In the genomic region with DNA sequence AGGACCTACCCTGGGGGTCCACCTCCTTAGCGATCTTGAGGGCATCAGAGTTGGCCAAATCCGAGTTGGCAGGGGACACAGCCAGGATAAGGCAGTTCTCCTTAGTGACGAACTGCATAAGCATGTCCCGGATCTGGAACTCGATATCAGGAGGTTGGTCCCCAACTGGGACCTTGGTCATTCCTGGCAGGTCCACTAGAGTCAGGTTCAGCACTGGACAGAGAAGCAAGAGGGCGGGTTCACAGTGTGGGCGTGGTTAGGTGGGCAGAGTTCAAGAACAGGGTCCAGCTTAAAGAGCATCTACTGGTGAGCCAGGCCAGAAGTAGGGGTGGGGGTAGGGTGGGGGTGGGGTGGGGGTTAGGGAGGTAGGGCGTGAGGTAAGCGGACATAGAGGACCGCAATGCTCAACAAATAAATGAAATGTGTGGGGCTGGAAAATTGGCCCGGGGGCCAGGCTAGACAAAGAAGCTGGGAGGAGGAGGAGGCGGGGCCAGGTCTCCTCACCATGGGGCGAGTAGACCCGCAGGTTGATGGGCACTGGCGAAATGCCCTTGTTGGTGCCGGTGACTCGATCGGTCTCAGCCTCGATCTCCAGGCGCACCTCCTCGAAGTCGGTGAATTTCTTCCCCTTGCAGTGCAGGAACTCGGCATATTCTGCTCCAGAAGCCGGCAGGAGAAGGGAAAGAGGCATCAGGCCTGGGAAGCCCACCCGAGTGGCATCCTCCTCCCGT, we compare ENCODE assay signal across 22 mouse cellular contexts. TPM values are rescaled to one million over a fixed set of nuclear protein-coding genes. Genes with fewer than 3 reads are reported as not detected.
DNase-seq lines count a peak whose midpoint lies in the region; ATAC-seq and TF ChIP-seq lines count a peak whose summit lies in the region.
"Had no signal": no experiment of that assay in that cellular context is flagged by ENCODE, and none has a peak within 500 bp of the region (broad histone marks: within the 10 kb centered on the region; RNA-seq: fewer than 3 reads in every experiment).

No protein-coding gene starts in this region.

- no peaks in the 10 kb centered on the region for H3K79me2 ChIP-seq in myocyte (ENCODE audit: control insufficient read depth, insufficient read depth)

- peaks cover 19% of the 10 kb centered on the region; the same call in 1 of the 2 replicates for H3K27me3 ChIP-seq in limb, embryonic 10.5 days (ENCODE audit: low read depth, poor library complexity, severe bottlenecking)
- no peaks in the 10 kb centered on the region for H3K27me3 ChIP-seq in myocyte (ENCODE audit: control insufficient read depth, insufficient read depth, insufficient read length)
- no peaks in the 10 kb centered on the region for H3K27me3 ChIP-seq in midbrain, embryonic 16.5 days (ENCODE audit: control insufficient read depth, insufficient read depth, low read depth, low read length)
- H3K27me3 ChIP-seq: embryonic facial prominence, embryonic 12.5 days; intestine, embryonic 15.5 days; limb, embryonic 15.5 days; neural tube, embryonic 12.5 days had no signal

- intact Hi-C loops in gastrocnemius, adult 2 months (cut with DNase I) = no loop called here
- intact Hi-C loops in gastrocnemius, postnatal 36 days (cut with DNase I) = no loop called here

- no peak for ATAC-seq in midbrain, embryonic 16.5 days
- ATAC-seq: hindbrain, embryonic 16.5 days; intestine, embryonic 15.5 days; midbrain, embryonic 13.5 days had no signal

- no peak overlapping the region for H3K27ac ChIP-seq in gastrocnemius, adult 2 months
- H3K27ac ChIP-seq in layer of hippocampus, adult 2 months = peak overlapping the region; percentile 94
- 0 out of 2 replicates have a peak overlapping the region, but pooled peaks have one; percentile 34 for H3K27ac ChIP-seq in limb, embryonic 10.5 days
- H3K27ac ChIP-seq in midbrain, embryonic 16.5 days (ENCODE audit: low read length) = no peak overlapping the region
- H3K27ac ChIP-seq: embryonic facial prominence, embryonic 12.5 days; heart, embryonic 10.5 days; intestine, embryonic 15.5 days; limb, embryonic 15.5 days; midbrain, embryonic 13.5 days; neural tube, embryonic 12.5 days had no signal

- H3K4me1 ChIP-seq in limb, embryonic 10.5 days = peaks cover 15% of the 10 kb centered on the region
- peaks cover 8% of the 10 kb centered on the region for H3K4me1 ChIP-seq in midbrain, embryonic 16.5 days (ENCODE audit: control insufficient read depth, insufficient read depth, low read length)
- H3K4me1 ChIP-seq: embryonic facial prominence, embryonic 12.5 days had no signal

- 37% methylated on average over 26 of the region's 26 CpGs for WGBS in limb, embryonic 10.5 days
- WGBS in midbrain, embryonic 16.5 days = 44% methylated on average over 26 of the region's 26 CpGs

- TF ChIP-seq CTCF in gastrocnemius, adult 2 months (IDR thresholded peaks at IDR 0.05) = no peak
- TF ChIP-seq CTCF in layer of hippocampus, adult 2 months (conservative IDR thresholded peaks at IDR 0.05) = no peak

- H3K9ac ChIP-seq in midbrain, embryonic 16.5 days (ENCODE audit: low read depth, low read length) = no peak overlapping the region
- H3K9ac ChIP-seq: embryonic facial prominence, embryonic 12.5 days; intestine, embryonic 15.5 days; limb, embryonic 15.5 days; midbrain, embryonic 13.5 days; neural tube, embryonic 12.5 days had no signal

- no peak overlapping the region for H3K4me2 ChIP-seq in myocyte (ENCODE audit: low read depth)
- H3K4me2 ChIP-seq in midbrain, embryonic 16.5 days (ENCODE audit: low read length) = no peak overlapping the region
- H3K4me2 ChIP-seq: embryonic facial prominence, embryonic 12.5 days; intestine, embryonic 15.5 days; limb, embryonic 15.5 days; midbrain, embryonic 13.5 days; neural tube, embryonic 12.5 days had no signal

- peaks cover 78% of the 10 kb centered on the region for H3K36me3 ChIP-seq in limb, embryonic 10.5 days
- no peaks in the 10 kb centered on the region for H3K36me3 ChIP-seq in myocyte (ENCODE audit: control insufficient read depth, insufficient read depth)
- peaks cover 22% of the 10 kb centered on the region for H3K36me3 ChIP-seq in midbrain, embryonic 16.5 days (ENCODE audit: control insufficient read depth, insufficient read depth, low read length)

- H3ac ChIP-seq in myocyte (ENCODE audit: control insufficient read depth, insufficient read length) = no peak overlapping the region

- no peaks in the 10 kb centered on the region for H3K9me3 ChIP-seq in limb, embryonic 10.5 days (replicated peaks)
- H3K9me3 ChIP-seq in midbrain, embryonic 16.5 days (replicated peaks; ENCODE audit: control insufficient read depth, low read length, poor library complexity, severe bottlenecking) = no peaks in the 10 kb centered on the region
- H3K9me3 ChIP-seq: embryonic facial prominence, embryonic 12.5 days; heart, embryonic 10.5 days; intestine, embryonic 15.5 days; limb, embryonic 15.5 days; midbrain, embryonic 13.5 days; neural tube, embryonic 12.5 days had no signal

- peak; percentile 29 for DNase-seq in gastrocnemius, adult 2 months
- no peak for DNase-seq in gastrocnemius, postnatal 36 days
- DNase-seq in layer of hippocampus, adult 2 months (ENCODE audit: low spot score in 2 of 2) = no peak
- no peak for DNase-seq in layer of hippocampus, adult 8-10 months (ENCODE audit: low spot score in 2 of 2)
- no peak for DNase-seq in limb, embryonic 10.5 days (ENCODE audit: low spot score)
- DNase-seq: adrenal gland, adult 2 months; cerebellum, adult 8-10 months; kidney, postnatal 10 days; lung, adult 18-20 months had no signal

- no peak overlapping the region for H3K4me3 ChIP-seq in gastrocnemius, adult 2 months
- no peak overlapping the region for H3K4me3 ChIP-seq in layer of hippocampus, adult 2 months
- no peak overlapping the region for H3K4me3 ChIP-seq in limb, embryonic 10.5 days
- H3K4me3 ChIP-seq in myocyte = no peak overlapping the region
- no peak overlapping the region for H3K4me3 ChIP-seq in midbrain, embryonic 16.5 days (ENCODE audit: low read depth, low read length)
- H3K4me3 ChIP-seq: embryonic facial prominence, embryonic 12.5 days; heart, embryonic 10.5 days; intestine, embryonic 15.5 days; limb, embryonic 15.5 days; megakaryocyte, embryonic 14.5 days; midbrain, embryonic 13.5 days; neural tube, embryonic 12.5 days had no signal

- no peak for TF ChIP-seq POLR2A in myocyte (IDR thresholded peaks at IDR 0.05; ENCODE audit: insufficient read length, low read depth)

TF ChIP-seq in myocyte, 11 proteins besides CTCF, POLR2A, EP300 and RAD21:
- no peak for TF ChIP-seq MYOG (IDR thresholded peaks at IDR 0.05; ENCODE audit: control insufficient read depth in 1 of 3, insufficient read depth in 1 of 3, insufficient read length in 2 of 3, low read depth in 2 of 3)
- no peak for TF ChIP-seq USF1 (IDR thresholded peaks at IDR 0.05; ENCODE audit: low read depth)
- TF ChIP-seq REST (IDR thresholded peaks at IDR 0.05; ENCODE audit: insufficient read depth, insufficient read length) = peak; percentile 50
- TF ChIP-seq MAX (IDR thresholded peaks at IDR 0.05; ENCODE audit: low read depth) = no peak

RNA-seq across cellular contexts. Expression of a gene that starts 12.1 kb away (rescaled TPM):
- total RNA-seq in gastrocnemius, adult 2 months (2021) = 10 to 100 TPM; 26.4 to 26.6 TPM
- total RNA-seq in gastrocnemius, postnatal 36 days (2021) = 10 to 100 TPM; 23.2 to 25.4 TPM
- 10 to 100 TPM; 75.3 to 92.7 TPM for total RNA-seq in layer of hippocampus, adult 2 months (2021)
- 100 to 1,000 TPM in 1 of 4 experiments, 10 to 100 TPM in 3; 82.9 to 103 (median 90.5) TPM for total RNA-seq in layer of hippocampus, adult 8-10 months (2022)
- 61.3 and 74.8 TPM in 2 replicates for polyA plus RNA-seq in limb, embryonic 10.5 days (2016; fragmentation: Nextera tagmentation; extraction: Ambion mirVana)
- 54.2 TPM for polyA plus RNA-seq in myocyte (2012; fragmentation: generic; extraction: Trizol)
- 56.3 and 58.7 TPM in 2 replicates for polyA plus RNA-seq in midbrain, embryonic 16.5 days (2015; fragmentation: Nextera tagmentation; extraction: Ambion mirVana)

RNA-seq across cellular contexts. Expression of a gene that starts 13.1 kb away (rescaled TPM):
- 1 to 10 TPM; 3.7 to 8.2 TPM for total RNA-seq in gastrocnemius, adult 2 months (2021)
- total RNA-seq in gastrocnemius, postnatal 36 days (2021) = 1 to 10 TPM; 4.8 to 5.3 TPM
- 1,000 to 10,000 TPM; 1,274 to 1,381 TPM for total RNA-seq in layer of hippocampus, adult 2 months (2021)
- total RNA-seq in layer of hippocampus, adult 8-10 months (2022) = 1,000 to 10,000 TPM; 1,146 to 1,253 (median 1,200) TPM
- polyA plus RNA-seq in limb, embryonic 10.5 days (2016; fragmentation: Nextera tagmentation; extraction: Ambion mirVana) = 27.1 and 33.6 TPM in 2 replicates
- polyA plus RNA-seq in myocyte (2012; fragmentation: generic; extraction: Trizol) = 44.0 TPM
- polyA plus RNA-seq in midbrain, embryonic 16.5 days (2015; fragmentation: Nextera tagmentation; extraction: Ambion mirVana) = 55.1 and 66.3 TPM in 2 replicates
- total RNA-seq: hematopoietic stem cell, adult 5-6 weeks had no signal

RNA-seq across cellular contexts. Expression of a gene that starts 41.7 kb away (rescaled TPM):
- 10 to 100 TPM; 34.3 to 43.2 TPM for total RNA-seq in gastrocnemius, adult 2 months (2021)
- 10 to 100 TPM; 36.4 to 44.0 TPM for total RNA-seq in gastrocnemius, postnatal 36 days (2021)
- total RNA-seq in layer of hippocampus, adult 2 months (2021) = 100 to 1,000 TPM; 160 to 170 TPM
- total RNA-seq in layer of hippocampus, adult 8-10 months (2022) = 100 to 1,000 TPM; 144 to 174 (median 164) TPM
- polyA plus RNA-seq in limb, embryonic 10.5 days (2016; fragmentation: Nextera tagmentation; extraction: Ambion mirVana) = 36.3 and 37.0 TPM in 2 replicates
- 153 TPM for polyA plus RNA-seq in myocyte (2012; fragmentation: generic; extraction: Trizol)
- polyA plus RNA-seq in midbrain, embryonic 16.5 days (2015; fragmentation: Nextera tagmentation; extraction: Ambion mirVana) = 117 and 132 TPM in 2 replicates

RNA-seq across cellular contexts. Expression of a gene that starts 48.0 kb away (rescaled TPM):
- total RNA-seq in gastrocnemius, adult 2 months (2021) = 1 to 10 TPM; 2.6 to 3.4 TPM
- total RNA-seq in gastrocnemius, postnatal 36 days (2021) = 1 to 10 TPM; 1.4 to 3.7 TPM
- under 1 TPM in 1 of 2 experiments, not detected in 1; 0.69 TPM for total RNA-seq in layer of hippocampus, adult 2 months (2021)
- 1 to 10 TPM in 2 of 4 experiments, under 1 TPM in 1, not detected in 1; 0.35 to 2.8 (median 2.0) TPM for total RNA-seq in layer of hippocampus, adult 8-10 months (2022)
- not detected in 2 replicates for polyA plus RNA-seq in limb, embryonic 10.5 days (2016; fragmentation: Nextera tagmentation; extraction: Ambion mirVana)
- polyA plus RNA-seq in myocyte (2012; fragmentation: generic; extraction: Trizol) = 0.02 TPM
- 0.86 and 1.2 TPM in 2 replicates for polyA plus RNA-seq in midbrain, embryonic 16.5 days (2015; fragmentation: Nextera tagmentation; extraction: Ambion mirVana)
- total RNA-seq: MEL had no signal
- polyA plus RNA-seq: C2C12; heart, embryonic 10.5 days had no signal

RNA-seq across cellular contexts. Expression of a gene that starts 52.2 kb away (rescaled TPM):
- total RNA-seq in gastrocnemius, adult 2 months (2021) = 100 to 1,000 TPM; 118 to 175 TPM
- 100 to 1,000 TPM in 1 of 2 experiments, 10 to 100 TPM in 1; 97.6 to 126 TPM for total RNA-seq in gastrocnemius, postnatal 36 days (2021)
- total RNA-seq in layer of hippocampus, adult 2 months (2021) = 100 to 1,000 TPM; 212 to 222 TPM
- 100 to 1,000 TPM; 192 to 208 (median 196) TPM for total RNA-seq in layer of hippocampus, adult 8-10 months (2022)
- polyA plus RNA-seq in limb, embryonic 10.5 days (2016; fragmentation: Nextera tagmentation; extraction: Ambion mirVana) = 440 and 446 TPM in 2 replicates
- 253 TPM for polyA plus RNA-seq in myocyte (2012; fragmentation: generic; extraction: Trizol)
- 392 and 415 TPM in 2 replicates for polyA plus RNA-seq in midbrain, embryonic 16.5 days (2015; fragmentation: Nextera tagmentation; extraction: Ambion mirVana)

Comparison
In these comparisons a context has a peak if more than half of its experiments do, and no peak if none do; other contexts are left out.
1. H3K27ac ChIP-seq: peak in layer of hippocampus, adult 2 months (single experiment) and limb, embryonic 10.5 days (single experiment); none in gastrocnemius, adult 2 months (single experiment) and midbrain, embryonic 16.5 days (single experiment).
2. RNA of a gene that starts 13.1 kb away (total RNA-seq): 1,274 to 1,381 TPM in layer of hippocampus, adult 2 months and 1,146 to 1,253 TPM in layer of hippocampus, adult 8-10 months; 3.7 to 8.2 TPM in gastrocnemius, adult 2 months and 4.8 to 5.3 TPM in gastrocnemius, postnatal 36 days; every median in the first group is over 100 times any median in the second.